Mouse (Mus musculus): ENCODE data around the gene Fbxl17. TPM values are rescaled to one million over a fixed set of nuclear protein-coding genes. Genes with fewer than 3 reads are reported as not detected.
A peak's percentile ranks its signal among the peaks of the same experiment; 100 is the strongest.

Fbxl17 gene
- polyA plus RNA-seq, 1 experiment from 2014 or later: 6.1 TPM

DNA sequence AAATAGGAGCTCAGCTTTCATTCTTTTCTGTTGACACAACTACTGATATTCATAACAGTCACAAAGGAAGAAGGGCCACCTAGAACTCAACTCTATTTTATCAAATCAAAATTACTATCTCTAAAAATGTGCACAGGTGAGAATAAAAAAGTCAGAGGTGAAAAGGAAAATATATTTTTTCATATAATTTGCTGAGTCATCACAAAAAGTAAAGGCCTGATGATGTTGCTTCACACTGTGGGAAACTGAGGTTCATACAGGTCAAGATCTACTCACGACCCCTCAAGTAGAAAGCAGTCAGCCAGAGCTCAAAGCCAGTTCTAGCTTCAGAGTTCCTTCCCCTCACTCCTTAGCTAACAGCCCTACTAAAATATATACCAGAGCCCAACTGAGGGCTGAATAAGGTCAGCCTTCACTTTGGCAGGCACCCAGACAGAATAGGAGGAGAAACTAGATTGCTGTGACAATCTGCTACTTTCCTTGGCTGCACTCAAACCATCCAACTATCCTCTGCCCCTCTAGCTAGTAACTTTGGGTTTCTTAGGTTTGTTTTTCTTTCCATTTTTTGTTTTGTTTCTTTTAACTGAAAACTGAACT lies 210.4 kb downstream of the Fbxl17 start:
- Histone ChIP-seq H3K9ac (no peak overlapping the region), H3K4me3 (no peak overlapping the region), H3K9me3 (no peaks in the 10 kb centered on the region), H3K4me2 (no peak overlapping the region), H3K36me3 (no peaks in the 10 kb centered on the region), H3K4me1 (peaks cover 44% of the 10 kb centered on the region), H3K27ac (peak overlapping the region; percentile 50), H3K27me3 (no peaks in the 10 kb centered on the region)
- 34% methylated on average over 1 of the region's 1 CpGs for WGBS
- ATAC-seq (ENCODE audit: borderline replicate concordance, extremely low read depth, low FRiP score, low TSS enrichment): peak; percentile 56; the same call in 1 of the 2 replicates

DNA sequence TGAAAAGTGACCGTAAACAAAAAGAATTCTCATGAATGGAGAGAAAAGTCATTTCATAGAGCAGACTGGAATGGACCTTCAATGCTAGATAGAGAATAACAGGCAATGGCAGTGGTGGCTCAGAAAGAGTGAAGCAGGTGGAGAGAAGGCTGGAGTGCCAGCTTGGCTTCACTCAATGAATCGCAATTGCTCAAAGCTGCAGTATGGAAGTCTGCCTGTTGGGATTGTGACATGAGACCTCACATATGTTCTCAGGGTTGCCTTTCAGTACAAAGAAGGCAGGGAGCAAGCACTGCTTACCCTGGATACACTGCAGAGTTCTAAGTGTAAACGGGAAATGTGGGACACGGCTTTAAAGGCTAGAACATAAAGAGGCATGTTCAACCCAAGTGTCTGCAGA lies 211.0 kb downstream of the Fbxl17 start:
- no peak for ATAC-seq (ENCODE audit: borderline replicate concordance, extremely low read depth, low FRiP score, low TSS enrichment)
- no peak overlapping the region for H3K4me2 ChIP-seq
- no peaks in the 10 kb centered on the region for H3K36me3 ChIP-seq
- H3K9me3 ChIP-seq: no peaks in the 10 kb centered on the region
- H3K9ac ChIP-seq: no peak overlapping the region
- no peak overlapping the region for H3K27ac ChIP-seq
- no peak overlapping the region for H3K4me3 ChIP-seq
- 76% methylated on average over 4 of the region's 4 CpGs for WGBS
- H3K27me3 ChIP-seq: no peaks in the 10 kb centered on the region
- H3K4me1 ChIP-seq: peaks cover 49% of the 10 kb centered on the region

DNA sequence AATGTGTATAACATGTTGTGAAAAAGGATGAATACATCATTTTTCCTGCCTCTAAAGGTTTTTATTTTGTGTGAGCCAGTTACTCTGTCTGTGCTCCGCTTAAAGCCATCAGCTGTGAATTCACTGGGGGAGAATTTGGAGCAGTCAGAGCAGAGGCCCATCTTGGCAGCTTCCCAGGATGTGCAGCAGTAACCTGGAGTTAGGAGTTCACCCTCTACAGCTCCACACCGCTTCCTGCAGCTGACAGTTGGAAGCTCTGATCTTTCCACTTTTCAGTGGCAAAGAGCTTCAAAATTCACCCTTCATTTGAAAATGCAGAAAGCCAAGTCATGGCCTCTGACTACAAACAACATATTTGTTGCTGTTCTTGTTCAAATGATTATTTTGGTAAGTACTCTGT lies 212.4 kb downstream of the Fbxl17 start:
- Histone ChIP-seq H3K4me3 (no peak overlapping the region), H3K4me1 (peaks cover 49% of the 10 kb centered on the region), H3K27ac (0 out of 2 replicates have a peak overlapping the region, but pooled peaks have one; percentile 7), H3K27me3 (no peaks in the 10 kb centered on the region), H3K4me2 (no peak overlapping the region), H3K9me3 (no peaks in the 10 kb centered on the region), H3K36me3 (no peaks in the 10 kb centered on the region), H3K9ac (no peak overlapping the region)
- WGBS: 15% methylated on average over 2 of the region's 2 CpGs
- ATAC-seq (ENCODE audit: borderline replicate concordance, extremely low read depth, low FRiP score, low TSS enrichment): no peak; the same call in 1 of the 2 replicates

DNA sequence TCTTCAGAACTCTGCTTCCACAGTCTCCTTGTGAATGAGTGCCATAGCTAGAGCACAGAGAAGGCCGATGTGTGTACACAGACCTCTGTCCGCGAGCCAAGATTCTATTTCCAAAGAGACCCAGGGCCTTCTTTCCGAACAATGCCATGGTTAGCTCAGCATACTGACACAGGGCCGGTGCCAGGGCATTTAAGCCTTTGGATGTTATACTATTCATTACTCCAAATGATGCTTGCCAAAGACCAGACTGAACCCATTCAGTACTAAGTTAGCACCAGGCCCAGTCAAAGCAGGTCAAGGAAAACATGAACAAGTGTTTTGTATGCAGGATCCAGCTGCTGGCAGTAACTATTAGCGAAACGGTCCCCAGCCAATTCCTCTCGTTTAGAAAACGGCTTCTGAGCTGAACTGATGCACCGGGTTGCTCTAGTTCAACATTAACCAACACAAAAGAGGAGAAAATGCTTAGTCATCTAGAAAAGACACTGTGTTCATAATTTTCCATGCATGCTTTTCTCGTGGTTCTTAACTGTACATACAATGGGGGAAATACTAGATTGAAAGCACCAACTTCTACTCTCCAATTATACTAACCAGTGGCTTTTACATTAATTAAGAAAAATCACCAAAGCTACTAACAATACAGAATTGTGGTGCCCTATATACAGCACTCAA lies 214.4 kb downstream of the Fbxl17 start:
- Histone ChIP-seq H3K4me3 (no peak overlapping the region), H3K36me3 (no peaks in the 10 kb centered on the region), H3K27me3 (no peaks in the 10 kb centered on the region), H3K4me2 (no peak overlapping the region), H3K9me3 (no peaks in the 10 kb centered on the region), H3K4me1 (peaks cover 48% of the 10 kb centered on the region), H3K9ac (no peak overlapping the region), H3K27ac (peak overlapping the region; percentile 37; the same call in 1 of the 2 replicates)
- peak; percentile 81 for ATAC-seq (ENCODE audit: borderline replicate concordance, extremely low read depth, low FRiP score, low TSS enrichment)
- 43% methylated on average over 11 of the region's 11 CpGs for WGBS

DNA sequence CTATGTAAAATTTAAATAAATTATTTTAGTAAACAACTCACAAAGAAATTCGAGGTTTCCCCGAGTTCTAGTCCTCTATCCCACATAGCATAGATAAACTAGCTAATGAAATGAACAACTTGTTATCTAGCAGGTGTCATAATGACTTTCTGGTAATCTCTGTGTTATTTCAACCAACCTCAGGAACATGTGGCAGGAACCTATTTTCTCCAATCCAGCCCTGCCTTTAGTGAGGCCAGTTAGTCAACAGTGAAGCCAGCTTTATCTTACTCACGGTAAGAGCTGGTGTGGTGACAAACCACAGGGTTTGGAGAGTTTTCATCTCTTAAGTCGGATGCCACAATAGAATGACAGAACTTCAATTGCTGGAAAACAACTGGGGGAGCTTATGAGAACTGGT lies 215.7 kb downstream of the Fbxl17 start:
- H3K36me3 ChIP-seq: no peaks in the 10 kb centered on the region
- H3K4me3 ChIP-seq: no peak overlapping the region
- H3K4me2 ChIP-seq: no peak overlapping the region
- no peaks in the 10 kb centered on the region for H3K9me3 ChIP-seq
- H3K27ac ChIP-seq: no peak overlapping the region
- 60% methylated on average over 4 of the region's 4 CpGs for WGBS
- H3K9ac ChIP-seq: no peak overlapping the region
- H3K4me1 ChIP-seq: peaks cover 38% of the 10 kb centered on the region
- no peaks in the 10 kb centered on the region for H3K27me3 ChIP-seq
- ATAC-seq (ENCODE audit: borderline replicate concordance, extremely low read depth, low FRiP score, low TSS enrichment): no peak

DNA sequence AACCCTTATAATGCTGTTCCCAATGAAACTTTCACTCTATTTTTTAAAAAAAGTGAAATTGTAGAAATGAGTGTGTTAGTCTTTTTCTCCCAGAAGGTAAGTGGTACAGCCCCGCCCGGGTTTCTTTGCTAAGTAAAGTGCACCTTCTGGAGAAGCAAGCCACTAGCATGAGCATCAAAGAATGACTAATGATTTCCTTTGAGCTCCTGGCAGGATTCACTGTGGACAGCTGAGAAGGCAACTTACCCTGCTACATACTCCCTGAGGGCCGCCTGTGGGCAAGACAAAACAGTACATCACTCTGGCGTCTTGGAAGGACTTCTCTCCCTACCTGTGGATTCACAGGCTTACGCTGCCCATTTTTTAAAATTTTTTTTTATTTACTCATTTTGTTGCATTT lies 217.8 kb downstream of the Fbxl17 start:
- no peak overlapping the region for H3K4me2 ChIP-seq
- H3K4me1 ChIP-seq: peaks cover 29% of the 10 kb centered on the region
- WGBS: 63% methylated on average over 5 of the region's 5 CpGs
- H3K4me3 ChIP-seq: no peak overlapping the region
- no peak overlapping the region for H3K9ac ChIP-seq
- no peaks in the 10 kb centered on the region for H3K36me3 ChIP-seq
- no peaks in the 10 kb centered on the region for H3K9me3 ChIP-seq
- ATAC-seq (ENCODE audit: borderline replicate concordance, extremely low read depth, low FRiP score, low TSS enrichment): no peak
- no peaks in the 10 kb centered on the region for H3K27me3 ChIP-seq
- H3K27ac ChIP-seq: no peak overlapping the region

DNA sequence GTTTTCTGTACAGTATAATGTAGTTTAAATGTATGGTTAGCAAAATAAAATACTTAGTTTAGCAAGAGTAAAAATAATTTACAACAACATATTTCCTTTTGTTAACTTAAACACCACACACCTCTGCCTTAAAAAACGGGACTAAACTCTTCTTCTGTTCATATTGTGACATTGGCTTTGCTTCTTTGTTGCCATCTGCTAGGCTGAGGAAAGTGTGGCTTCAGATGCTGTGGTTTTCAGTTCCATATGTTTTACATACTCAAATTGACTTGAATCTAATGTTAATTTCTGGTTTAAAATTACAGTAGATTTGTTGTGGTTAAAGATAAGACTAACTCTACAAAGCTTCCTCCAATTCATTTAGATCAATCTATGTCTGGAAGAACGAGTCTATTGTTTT lies 218.8 kb downstream of the Fbxl17 start:
- Histone ChIP-seq H3K36me3 (no peaks in the 10 kb centered on the region), H3K9ac (no peak overlapping the region), H3K4me3 (no peak overlapping the region), H3K9me3 (no peaks in the 10 kb centered on the region), H3K4me1 (peaks cover 19% of the 10 kb centered on the region; the same call in 1 of the 2 replicates), H3K27ac (no peak overlapping the region), H3K27me3 (no peaks in the 10 kb centered on the region), H3K4me2 (no peak overlapping the region)
- ATAC-seq (ENCODE audit: borderline replicate concordance, extremely low read depth, low FRiP score, low TSS enrichment): no peak
- WGBS: 75% methylated on average over 2 of the region's 2 CpGs

DNA sequence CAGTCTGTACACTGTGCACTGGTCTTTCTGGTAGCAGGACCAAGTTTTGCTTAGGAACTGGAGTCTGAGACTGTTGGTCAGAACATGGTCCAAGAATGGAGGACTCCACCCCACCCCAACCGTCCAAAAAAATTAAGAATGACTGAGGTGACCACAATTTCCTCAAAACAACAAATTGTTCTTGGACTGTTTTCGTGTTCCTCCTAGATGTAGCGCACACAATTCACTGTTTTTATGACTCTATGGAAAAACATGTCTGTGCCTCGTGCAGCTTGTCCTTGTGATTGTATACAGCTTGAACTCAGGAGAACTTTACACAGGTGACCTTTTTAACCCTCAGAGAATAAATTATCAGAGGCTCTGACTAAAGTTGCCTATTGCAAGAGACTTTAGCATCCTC lies 220.7 kb downstream of the Fbxl17 start:
- WGBS: 67% methylated on average over 4 of the region's 4 CpGs
- Histone ChIP-seq H3K27ac (no peak overlapping the region), H3K4me2 (no peak overlapping the region), H3K9me3 (no peaks in the 10 kb centered on the region), H3K4me1 (0 out of 2 replicates have a peak, but pooled peaks cover 2% of the 10 kb centered on the region), H3K9ac (no peak overlapping the region), H3K27me3 (no peaks in the 10 kb centered on the region), H3K36me3 (no peaks in the 10 kb centered on the region), H3K4me3 (no peak overlapping the region)
- ATAC-seq (ENCODE audit: borderline replicate concordance, extremely low read depth, low FRiP score, low TSS enrichment): no peak

DNA sequence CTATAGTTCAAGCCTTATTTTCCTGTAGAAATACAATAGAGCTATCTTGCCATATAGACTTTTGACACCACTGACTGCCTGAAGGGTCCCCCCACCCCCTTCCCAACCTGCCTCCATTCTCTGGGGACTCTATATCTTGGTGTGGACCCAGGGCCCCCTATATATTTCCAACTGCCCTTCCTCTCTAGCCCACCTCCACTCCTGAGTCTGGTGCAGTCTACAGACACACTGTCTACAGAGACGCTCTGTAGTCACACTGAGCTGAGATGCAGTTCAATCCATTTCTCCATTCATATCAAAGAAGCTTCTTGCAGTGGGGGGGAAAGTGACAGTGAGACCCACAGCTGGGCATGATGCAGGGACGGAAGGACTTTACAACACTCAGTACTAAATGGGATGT lies 226.5 kb downstream of the Fbxl17 start:
- no peaks in the 10 kb centered on the region for H3K27me3 ChIP-seq
- no peaks in the 10 kb centered on the region for H3K9me3 ChIP-seq
- H3K9ac ChIP-seq: no peak overlapping the region
- no peaks in the 10 kb centered on the region for H3K36me3 ChIP-seq
- H3K4me3 ChIP-seq: no peak overlapping the region
- no peak for ATAC-seq (ENCODE audit: borderline replicate concordance, extremely low read depth, low FRiP score, low TSS enrichment)
- no peak overlapping the region for H3K27ac ChIP-seq
- H3K4me1 ChIP-seq: peaks cover 5% of the 10 kb centered on the region; the same call in 1 of the 2 replicates
- 85% methylated on average over 2 of the region's 2 CpGs for WGBS
- H3K4me2 ChIP-seq: no peak overlapping the region

DNA sequence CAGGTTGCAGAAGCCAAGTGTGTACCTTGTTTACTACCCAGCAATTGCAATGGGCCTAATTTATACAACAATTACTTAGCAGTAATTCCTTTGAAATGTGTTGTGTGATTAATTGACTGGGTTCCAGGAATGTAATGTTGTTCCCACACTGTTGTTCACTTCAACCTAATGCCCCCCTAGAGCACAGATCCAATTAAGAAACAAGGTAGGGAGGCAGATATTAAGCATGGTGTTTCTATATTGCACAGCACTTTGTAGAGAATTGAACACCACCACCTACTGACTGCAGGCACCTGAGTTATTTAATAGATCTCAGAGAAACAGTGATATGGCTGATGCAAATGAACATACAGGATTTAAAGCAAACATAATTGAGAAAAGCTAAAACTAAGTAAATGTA lies 226.9 kb downstream of the Fbxl17 start:
- Histone ChIP-seq H3K4me3 (no peak overlapping the region), H3K9ac (no peak overlapping the region), H3K4me2 (no peak overlapping the region), H3K27ac (no peak overlapping the region), H3K27me3 (no peaks in the 10 kb centered on the region), H3K9me3 (no peaks in the 10 kb centered on the region), H3K4me1 (peaks cover 7% of the 10 kb centered on the region; the same call in 1 of the 2 replicates), H3K36me3 (no peaks in the 10 kb centered on the region)
- ATAC-seq (ENCODE audit: borderline replicate concordance, extremely low read depth, low FRiP score, low TSS enrichment): no peak

DNA sequence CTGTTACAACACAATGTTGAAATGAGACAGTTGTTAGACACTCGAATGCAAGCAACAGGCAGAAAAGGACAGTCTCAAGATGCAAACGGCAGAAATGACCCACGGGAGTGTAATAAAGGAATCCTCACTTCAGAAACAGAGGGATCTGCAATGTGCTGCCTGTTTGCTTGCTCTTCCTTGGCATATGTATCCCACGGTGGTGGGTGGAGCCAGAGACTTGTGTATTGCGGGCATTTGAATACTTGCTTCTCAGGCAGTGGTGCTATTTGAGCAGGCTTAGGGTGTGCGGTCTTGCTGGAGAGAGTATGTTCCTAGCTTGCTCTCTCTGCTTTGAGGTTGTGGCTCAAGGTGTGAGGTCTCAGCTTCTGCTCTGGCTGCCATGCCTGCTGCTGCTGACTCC lies 228.8 kb downstream of the Fbxl17 start:
- no peak overlapping the region for H3K4me2 ChIP-seq
- H3K9ac ChIP-seq: no peak overlapping the region
- no peak for ATAC-seq (ENCODE audit: borderline replicate concordance, extremely low read depth, low FRiP score, low TSS enrichment)
- no peak overlapping the region for H3K27ac ChIP-seq
- no peak overlapping the region for H3K4me3 ChIP-seq
- 60% methylated on average over 6 of the region's 6 CpGs for WGBS
- peaks cover 7% of the 10 kb centered on the region; the same call in 1 of the 2 replicates for H3K4me1 ChIP-seq
- no peaks in the 10 kb centered on the region for H3K9me3 ChIP-seq
- no peaks in the 10 kb centered on the region for H3K27me3 ChIP-seq
- H3K36me3 ChIP-seq: no peaks in the 10 kb centered on the region

DNA sequence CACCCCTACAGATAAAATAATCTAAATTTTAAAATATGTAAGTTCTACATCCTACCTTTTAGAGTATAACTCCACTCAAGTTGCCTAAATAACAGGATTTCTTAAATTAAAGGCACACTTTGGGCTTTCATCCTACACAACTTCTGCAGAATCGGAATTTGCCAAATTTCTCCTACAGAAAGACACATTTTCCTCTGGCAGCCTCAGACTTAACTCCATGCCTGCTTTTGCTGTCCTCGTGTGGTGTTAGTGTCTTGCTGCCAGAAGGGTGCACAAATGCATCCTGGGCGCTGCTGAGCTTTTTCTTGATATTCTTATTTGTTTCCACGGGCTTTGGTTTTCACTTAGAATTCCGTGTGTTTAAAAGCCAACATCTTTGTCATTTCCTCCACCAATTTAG lies 229.3 kb downstream of the Fbxl17 start:
- no peak for ATAC-seq (ENCODE audit: borderline replicate concordance, extremely low read depth, low FRiP score, low TSS enrichment)
- 77% methylated on average over 5 of the region's 5 CpGs for whole genome bisulfite sequencing
- peaks cover 7% of the 10 kb centered on the region; the same call in 1 of the 2 replicates for H3K4me1 ChIP-seq

More for the DNA sequence above, 229.3 kb downstream of the Fbxl17 start:
- H3K36me3 ChIP-seq: no peaks in the 10 kb centered on the region
- H3K9me3 ChIP-seq: no peaks in the 10 kb centered on the region
- no peak overlapping the region for H3K27ac ChIP-seq
- no peak overlapping the region for H3K9ac ChIP-seq
- no peak overlapping the region for H3K4me2 ChIP-seq
- H3K4me3 ChIP-seq: no peak overlapping the region
- H3K27me3 ChIP-seq: no peaks in the 10 kb centered on the region
